Mouse (Mus musculus) cortical plate, adult 2 months (tissue): ENCODE measurements around the gene Hadhb.

Source experiments
- CTCF ChIP-seq: fragments of 200-500 bp; IDR thresholded peaks from 2 replicates; pipeline ENCODE4 v1.5.1; 2011; ENCODE audit warnings: mild to moderate bottlenecking, control low read depth, low read length; ENCODE audit not compliant: insufficient read depth; ENCODE audit errors: extremely low read depth
- POLR2A ChIP-seq: fragments of 200-500 bp; IDR thresholded peaks from 2 replicates; pipeline ENCODE4 v1.6.1; 2011; ENCODE audit warnings: mild to moderate bottlenecking, low read length, control low read depth; ENCODE audit not compliant: insufficient read depth; ENCODE audit errors: extremely low read depth

DNA sequence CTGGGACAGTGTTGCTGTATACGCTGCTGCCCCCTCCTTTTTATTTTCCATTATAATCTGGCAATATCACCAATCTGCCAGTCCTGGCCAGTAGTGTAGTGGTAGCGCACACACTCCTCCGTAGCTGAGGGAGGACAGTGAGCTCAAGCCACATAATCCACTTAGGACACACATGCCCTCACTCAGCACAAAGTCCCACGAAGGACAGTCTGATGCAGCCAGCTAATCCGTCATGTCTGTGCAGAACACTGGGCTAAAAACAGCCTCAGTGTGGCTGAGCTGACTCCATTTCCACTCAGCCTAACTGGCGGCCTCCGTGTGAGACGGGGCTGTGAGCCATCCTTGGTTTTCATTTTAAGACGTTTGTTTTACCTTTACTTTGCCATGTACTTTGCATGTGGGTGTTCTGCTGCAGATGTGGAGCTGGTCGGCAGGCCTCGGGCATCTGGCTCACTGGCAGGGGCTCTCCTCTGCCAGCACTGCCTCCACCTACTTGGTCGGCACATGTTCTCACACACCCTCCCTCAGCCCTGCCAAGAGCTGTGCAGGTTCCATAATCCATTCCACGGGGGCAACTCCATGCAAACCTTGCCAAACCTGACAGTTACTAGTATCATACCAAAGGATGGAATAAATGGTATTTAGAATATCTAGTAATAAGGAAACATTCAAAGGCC, 27.0 kb upstream of the Hadhb start:
- TF ChIP-seq CTCF (no peak), POLR2A (no peak)
